Mouse (Mus musculus): ENCODE data around the gene Vsir. TPM values are rescaled to one million over a fixed set of nuclear protein-coding genes. Genes with fewer than 3 reads are reported as not detected.

Vsir gene
- total and polyA plus RNA-seq, 3 experiments: 14.9 to 28.1 (median 20.9) TPM

- H3K9ac ChIP-seq (ENCODE audit: low read depth, low read length): no peak overlapping the region
- WGBS: 58% methylated on average over 5 of the region's 5 CpGs
- H3K27me3 ChIP-seq (ENCODE audit: control insufficient read depth, insufficient read depth, low read length): no peaks in the 10 kb centered on the region
- peak overlapping the region; percentile 15; the same call in 1 of the 2 replicates for H3K27ac ChIP-seq
- TF ChIP-seq CTCF (IDR thresholded peaks at IDR 0.05) (no peak), POLR2A (IDR thresholded peaks at IDR 0.05; ENCODE audit: insufficient read depth, low read depth, low read length) (no peak)
- intact Hi-C loops (cut with DNase I): no loop called here
- peaks cover 21% of the 10 kb centered on the region for H3K4me1 ChIP-seq (ENCODE audit: control insufficient read depth, insufficient read depth, low read length)
- no peaks in the 10 kb centered on the region for H3K79me2 ChIP-seq (replicated peaks; ENCODE audit: control insufficient read depth, insufficient read depth, low read length)
- no peak for DNase-seq
- no peak overlapping the region for H3K4me3 ChIP-seq
- H3K36me3 ChIP-seq (ENCODE audit: control insufficient read depth, insufficient read depth, low read length): no peaks in the 10 kb centered on the region; the same call in none of the 2 replicates
Measured at GRCm38 (mm10) chr10:60370601-60371061, 24.0 kb downstream of the Vsir start.

GRCm38 (mm10) chr10:60371596-60372386 lies 25.1 kb downstream of the Vsir start:
- Histone ChIP-seq H3K9ac (ENCODE audit: low read depth, low read length) (no peak overlapping the region), H3K79me2 (replicated peaks; ENCODE audit: control insufficient read depth, insufficient read depth, low read length) (no peaks in the 10 kb centered on the region), H3K36me3 (ENCODE audit: control insufficient read depth, insufficient read depth, low read length) (no peaks in the 10 kb centered on the region; the same call in none of the 2 replicates), H3K4me1 (ENCODE audit: control insufficient read depth, insufficient read depth, low read length) (peaks cover 25% of the 10 kb centered on the region), H3K4me3 (no peak overlapping the region), H3K27me3 (ENCODE audit: control insufficient read depth, insufficient read depth, low read length) (no peaks in the 10 kb centered on the region), H3K27ac (peak overlapping the region; percentile 40)
- intact Hi-C loops (cut with DNase I): loop anchor here (2.0 kb wide), 1 partner anchor 17 kb away; no protein-coding TSS in a partner anchor
- WGBS: 51% methylated on average over 5 of the region's 5 CpGs
- peak; percentile 38 to 58 for DNase-seq
- TF ChIP-seq POLR2A (IDR thresholded peaks at IDR 0.05; ENCODE audit: insufficient read depth, low read depth, low read length): 0 out of 2 replicates have a peak, but pooled peaks have one; percentile 5
- no peak for TF ChIP-seq EP300 (IDR thresholded peaks at IDR 0.05; ENCODE audit: insufficient read depth, low read depth, low read length)
- TF ChIP-seq CTCF (IDR thresholded peaks at IDR 0.05): no peak

- H3K27ac ChIP-seq: peak overlapping the region; percentile 75
- intact Hi-C loops (cut with DNase I): loop anchor here (2.0 kb wide), 1 partner anchor 19 kb away; no protein-coding TSS in a partner anchor
- no peak overlapping the region for H3K4me3 ChIP-seq
- H3K4me1 ChIP-seq (ENCODE audit: control insufficient read depth, insufficient read depth, low read length): peaks cover 25% of the 10 kb centered on the region
- H3K9ac ChIP-seq (ENCODE audit: low read depth, low read length): no peak overlapping the region
- WGBS: 33% methylated on average over 6 of the region's 6 CpGs
- no peaks in the 10 kb centered on the region for H3K27me3 ChIP-seq (ENCODE audit: control insufficient read depth, insufficient read depth, low read length)
- TF ChIP-seq POLR2A (IDR thresholded peaks at IDR 0.05; ENCODE audit: insufficient read depth, low read depth, low read length) (no peak), EP300 (IDR thresholded peaks at IDR 0.05; ENCODE audit: insufficient read depth, low read depth, low read length) (0 out of 2 replicates have a peak, but pooled peaks have one; percentile 16), CTCF (IDR thresholded peaks at IDR 0.05) (no peak)
- no peak for DNase-seq
- no peaks in the 10 kb centered on the region; the same call in none of the 2 replicates for H3K36me3 ChIP-seq (ENCODE audit: control insufficient read depth, insufficient read depth, low read length)
- no peaks in the 10 kb centered on the region for H3K79me2 ChIP-seq (replicated peaks; ENCODE audit: control insufficient read depth, insufficient read depth, low read length)
Measured at GRCm38 (mm10) chr10:60373543-60373936, 26.9 kb downstream of the Vsir start.

GRCm38 (mm10) chr10:60373937-60374578 lies 27.4 kb downstream of the Vsir start:
- no peak overlapping the region for H3K4me3 ChIP-seq
- H3K79me2 ChIP-seq (replicated peaks; ENCODE audit: control insufficient read depth, insufficient read depth, low read length): no peaks in the 10 kb centered on the region
- peak overlapping the region; percentile 75 for H3K27ac ChIP-seq
- intact Hi-C loops (cut with DNase I): loop anchor here (2.0 kb wide), 1 partner anchor 19 kb away; no protein-coding TSS in a partner anchor
- peaks cover 23% of the 10 kb centered on the region for H3K4me1 ChIP-seq (ENCODE audit: control insufficient read depth, insufficient read depth, low read length)
- peak; percentile 65 to 80 for DNase-seq
- peak; percentile 43; the same call in 1 of the 2 replicates for TF ChIP-seq POLR2A (IDR thresholded peaks at IDR 0.05; ENCODE audit: insufficient read depth, low read depth, low read length)
- TF ChIP-seq CTCF (IDR thresholded peaks at IDR 0.05): peak; percentile 59
- TF ChIP-seq EP300 (IDR thresholded peaks at IDR 0.05; ENCODE audit: insufficient read depth, low read depth, low read length): peak; percentile 96
- no peaks in the 10 kb centered on the region; the same call in none of the 2 replicates for H3K36me3 ChIP-seq (ENCODE audit: control insufficient read depth, insufficient read depth, low read length)
- H3K9ac ChIP-seq (ENCODE audit: low read depth, low read length): no peak overlapping the region
- no peaks in the 10 kb centered on the region for H3K27me3 ChIP-seq (ENCODE audit: control insufficient read depth, insufficient read depth, low read length)
- WGBS: 38% methylated on average over 8 of the region's 8 CpGs

- intact Hi-C loops (cut with DNase I): no loop called here
- Histone ChIP-seq H3K79me2 (replicated peaks; ENCODE audit: control insufficient read depth, insufficient read depth, low read length) (no peaks in the 10 kb centered on the region), H3K27ac (no peak overlapping the region), H3K4me1 (ENCODE audit: control insufficient read depth, insufficient read depth, low read length) (peaks cover 25% of the 10 kb centered on the region), H3K9ac (ENCODE audit: low read depth, low read length) (no peak overlapping the region), H3K36me3 (ENCODE audit: control insufficient read depth, insufficient read depth, low read length) (no peaks in the 10 kb centered on the region; the same call in none of the 2 replicates), H3K27me3 (ENCODE audit: control insufficient read depth, insufficient read depth, low read length) (no peaks in the 10 kb centered on the region), H3K4me3 (no peak overlapping the region)
- 49% methylated on average over 16 of the region's 16 CpGs for WGBS
- no peak for DNase-seq
- no peak for TF ChIP-seq CTCF (IDR thresholded peaks at IDR 0.05)
- TF ChIP-seq EP300 (IDR thresholded peaks at IDR 0.05; ENCODE audit: insufficient read depth, low read depth, low read length): no peak
- no peak for TF ChIP-seq POLR2A (IDR thresholded peaks at IDR 0.05; ENCODE audit: insufficient read depth, low read depth, low read length)
Measured at GRCm38 (mm10) chr10:60376704-60377103, 30.1 kb downstream of the Vsir start.
